Mouse (Mus musculus) forebrain, embryonic 14.5 days (tissue): Measurements from ENCODE around the gene 1700109H08Rik. TPM values are rescaled to one million over a fixed set of nuclear protein-coding genes. Genes with fewer than 3 reads are reported as not detected.

Source experiments
- ATAC-seq: fragments of 200-750 bp; cut with Nextera tagmentation; 2 replicates; pipeline ENCODE4 v1.8.0; 2017; ENCODE audit warnings: mild to moderate bottlenecking, moderate library complexity
- DNase-seq: peaks from one replicate; pipeline ENCODE4 v3.0.0-alpha.2; 2015; ENCODE audit warnings: low spot score
- H3K27ac ChIP-seq: fragments of 300-500 bp; sonication (generic); 2 replicates; pipeline ENCODE4 v1.5.1; 2014; ENCODE audit warnings: low read depth, mild to moderate bottlenecking, control low read depth, low read length, moderate library complexity
- H3K27me3 ChIP-seq: fragments of 300-500 bp; sonication (generic); replicated peaks from 2 replicates; pipeline ENCODE4 v1.6.1; 2014; ENCODE audit warnings: low read length, control low read depth, mixed read lengths; ENCODE audit not compliant: control insufficient read depth, insufficient read depth
- H3K36me3 ChIP-seq: fragments of 300-500 bp; sonication (generic); 2 replicates; pipeline ENCODE4 v1.6.1; 2014; ENCODE audit warnings: low read length, control low read depth; ENCODE audit not compliant: control insufficient read depth, insufficient read depth
- H3K4me1 ChIP-seq: fragments of 300-500 bp; sonication (generic); 2 replicates; pipeline ENCODE4 v1.6.1; 2014; ENCODE audit warnings: antibody characterized with exemption, low read length, control low read depth; ENCODE audit not compliant: control insufficient read depth, insufficient read depth
- H3K4me2 ChIP-seq: fragments of 300-500 bp; sonication (generic); 2 replicates; pipeline ENCODE4 v1.6.1; 2014; ENCODE audit warnings: mild to moderate bottlenecking, control low read depth, low read length
- H3K4me3 ChIP-seq: fragments of 300-500 bp; sonication (generic); 2 replicates; pipeline ENCODE4 v1.5.1; 2014; ENCODE audit warnings: low read depth, low read length, control low read depth
- H3K9ac ChIP-seq: fragments of 300-500 bp; sonication (generic); 2 replicates; pipeline ENCODE4 v1.6.1; 2014; ENCODE audit warnings: mild to moderate bottlenecking, low read length, control low read depth, moderate library complexity
- H3K9me3 ChIP-seq: fragments of 300-500 bp; sonication (generic); replicated peaks from 2 replicates; pipeline ENCODE4 v1.6.1; 2016; ENCODE audit warnings: low read length, control low read depth, mixed read lengths; ENCODE audit not compliant: control insufficient read depth
- WGBS: fragments of 180-500 bp; shearing (Covaris S2); extraction: QIAGEN DNeasy Blood & Tissue Kit; methylation state at CpG from one replicate; pipeline ENCODE4 v1.1.7; 2014; 5-methylcytosine and 5-hydroxymethylcytosine counted together
- polyA plus RNA-seq: library from polyadenylated mRNA; unstranded; fragments of >200 nt; fragmentation: Nextera tagmentation; extraction: Ambion mirVana; gene quantifications from 2 replicates; pipeline ENCODE4 v1.2.1, GENCODE M21; 2014

The 1700109H08Rik gene
- polyA plus RNA-seq, 1 experiment from 2014 or later, result 1.1 TPM

GRCm38 (mm10) chr5:3541871-3542270 is 29.5 kb upstream of the 1700109H08Rik start:
- ATAC-seq (no peak), DNase-seq (no peak)
- H3K9ac ChIP-seq, result no peak overlapping the region
- no peaks in the 10 kb centered on the region for H3K9me3 ChIP-seq
- no peaks in the 10 kb centered on the region for H3K27me3 ChIP-seq
- peaks cover 8% of the 10 kb centered on the region for H3K4me1 ChIP-seq
- no peak overlapping the region for H3K27ac ChIP-seq
- WGBS, result 82% methylated on average over 6 of the region's 6 CpGs
- H3K4me2 ChIP-seq, result no peak overlapping the region
- H3K4me3 ChIP-seq, result no peak overlapping the region
- no peaks in the 10 kb centered on the region; the same call in 1 of the 2 replicates for H3K36me3 ChIP-seq

- DNase-seq (peak; percentile 95), ATAC-seq (peak; percentile 98)
- Histone ChIP-seq H3K4me1 (peaks cover 8% of the 10 kb centered on the region), H3K27me3 (no peaks in the 10 kb centered on the region), H3K4me2 (peak within 1 kb of the TSS; percentile 51), H3K9ac (peak within 1 kb of the TSS; percentile 89), H3K4me3 (peak within 1 kb of the TSS; percentile 92), H3K9me3 (no peaks in the 10 kb centered on the region), H3K36me3 (peaks cover 2% of the 10 kb centered on the region), H3K27ac (peak within 1 kb of the TSS; percentile 90)
- WGBS, result under 1% methylated on average over 69 of the region's 80 CpGs
Measured at GRCm38 (mm10) chr5:3543629-3544479, 27.5 kb upstream of the 1700109H08Rik start, which contains the start of gene Fam133b. Gene Fam133b (plus strand): TSS chr5:3543833.

GRCm38 (mm10) chr5:3544480-3544769 is 26.9 kb upstream of the 1700109H08Rik start:
- Histone ChIP-seq H3K4me1 (peaks cover 8% of the 10 kb centered on the region), H3K27ac (no peak overlapping the region), H3K4me2 (peak overlapping the region; percentile 51), H3K9ac (peak overlapping the region; percentile 89), H3K27me3 (no peaks in the 10 kb centered on the region), H3K36me3 (peaks cover 2% of the 10 kb centered on the region), H3K4me3 (peak overlapping the region; percentile 92), H3K9me3 (no peaks in the 10 kb centered on the region)
- 10% methylated on average over 7 of the region's 7 CpGs for WGBS
- ATAC-seq (peak; percentile 24; the same call in 1 of the 2 replicates), DNase-seq (no peak)

- peaks cover 8% of the 10 kb centered on the region for H3K4me1 ChIP-seq
- no peak overlapping the region for H3K4me3 ChIP-seq
- no peaks in the 10 kb centered on the region for H3K27me3 ChIP-seq
- H3K27ac ChIP-seq, result no peak overlapping the region
- H3K36me3 ChIP-seq, result peaks cover 2% of the 10 kb centered on the region
- no peak overlapping the region for H3K4me2 ChIP-seq
- ATAC-seq (no peak), DNase-seq (no peak)
- H3K9me3 ChIP-seq, result no peaks in the 10 kb centered on the region
- H3K9ac ChIP-seq, result no peak overlapping the region
- WGBS, result 84% methylated on average over 1 of the region's 1 CpGs
Measured at GRCm38 (mm10) chr5:3546226-3546625, 25.1 kb upstream of the 1700109H08Rik start.

DNA sequence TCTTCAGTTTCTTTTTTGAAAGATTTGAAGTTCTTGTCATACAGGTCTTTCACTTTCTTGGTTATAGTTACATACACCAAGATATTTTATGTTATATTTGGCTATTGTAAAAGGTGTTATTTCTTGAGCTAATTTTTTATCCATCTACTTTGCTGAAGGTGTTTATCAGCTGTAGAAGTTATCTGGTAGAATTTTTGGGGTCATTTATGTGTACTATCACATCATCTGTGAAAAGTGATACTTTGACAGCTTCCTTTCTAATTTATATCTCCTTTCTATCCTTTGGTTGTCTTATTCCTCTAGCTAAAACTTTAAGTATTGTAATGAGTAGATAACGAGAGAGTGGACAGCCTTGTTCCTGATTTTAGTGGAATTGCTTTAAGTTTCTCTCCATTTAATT is 19.9 kb upstream of the 1700109H08Rik start:
- DNase-seq (no peak), ATAC-seq (no peak)
- no peak overlapping the region for H3K27ac ChIP-seq
- H3K9me3 ChIP-seq, result no peaks in the 10 kb centered on the region
- H3K9ac ChIP-seq, result no peak overlapping the region
- no peaks in the 10 kb centered on the region for H3K27me3 ChIP-seq
- H3K4me1 ChIP-seq, result no peaks in the 10 kb centered on the region
- H3K36me3 ChIP-seq, result peaks cover 20% of the 10 kb centered on the region
- no peak overlapping the region for H3K4me3 ChIP-seq
- H3K4me2 ChIP-seq, result no peak overlapping the region
- 88% methylated on average over 1 of the region's 1 CpGs for WGBS

- H3K4me1 ChIP-seq, result no peaks in the 10 kb centered on the region
- DNase-seq, result no peak
- H3K27me3 ChIP-seq, result no peaks in the 10 kb centered on the region
- no peak overlapping the region for H3K27ac ChIP-seq
- no peak overlapping the region for H3K9ac ChIP-seq
- H3K4me2 ChIP-seq, result no peak overlapping the region
- no peak for ATAC-seq
- H3K9me3 ChIP-seq, result no peaks in the 10 kb centered on the region
- no peak overlapping the region for H3K4me3 ChIP-seq
- 89% methylated on average over 2 of the region's 2 CpGs for WGBS
- peaks cover 37% of the 10 kb centered on the region for H3K36me3 ChIP-seq
Measured at GRCm38 (mm10) chr5:3554198-3554597, 17.2 kb upstream of the 1700109H08Rik start.

DNA sequence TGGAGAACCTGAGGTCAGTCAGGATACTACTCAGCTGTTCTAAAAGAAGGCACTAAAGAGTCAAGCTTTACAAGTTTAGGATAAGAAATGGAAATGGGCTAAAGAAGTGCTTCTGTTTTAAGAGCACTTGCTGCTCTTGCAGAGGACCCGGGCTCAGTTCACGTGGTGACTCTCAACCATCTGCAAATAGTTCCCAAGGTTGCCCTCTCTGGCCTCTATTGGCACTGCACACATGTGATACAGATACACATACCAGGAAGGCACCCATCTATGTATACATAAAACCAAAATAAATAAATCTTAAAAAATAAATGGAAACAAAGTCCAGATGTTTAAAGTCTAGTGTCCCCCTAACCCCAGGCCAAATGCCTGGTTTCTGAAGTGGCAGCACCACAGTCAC is 3.5 kb downstream of the 1700109H08Rik start:
- no peak for ATAC-seq
- DNase-seq, result no peak
- WGBS, result 94% methylated on average over 2 of the region's 2 CpGs
- H3K4me3 ChIP-seq, result no peak overlapping the region
- H3K36me3 ChIP-seq, result peaks cover 94% of the 10 kb centered on the region
- H3K9me3 ChIP-seq, result no peaks in the 10 kb centered on the region
- H3K4me2 ChIP-seq, result no peak overlapping the region
- no peaks in the 10 kb centered on the region for H3K4me1 ChIP-seq
- no peak overlapping the region for H3K9ac ChIP-seq
- H3K27me3 ChIP-seq, result no peaks in the 10 kb centered on the region
- H3K27ac ChIP-seq, result no peak overlapping the region

DNA sequence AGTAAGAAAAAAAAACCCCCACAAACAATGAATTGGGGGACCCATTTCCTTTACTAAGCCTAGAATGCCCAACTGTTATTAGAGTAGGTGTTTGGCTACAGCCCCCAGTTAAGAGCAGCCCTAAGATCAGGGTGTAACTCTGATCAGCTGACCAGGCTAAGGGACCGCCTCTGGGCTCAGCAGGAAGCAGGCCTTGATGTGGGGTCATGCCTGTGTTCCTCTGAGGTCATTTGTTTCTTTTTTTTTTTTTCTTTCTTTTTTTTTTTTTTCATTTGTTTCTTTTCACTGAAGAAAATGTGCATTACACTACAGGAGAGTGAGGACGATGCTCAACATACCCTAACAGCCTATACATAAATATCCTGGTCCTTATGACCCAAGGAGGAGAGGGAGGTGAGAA is 6.6 kb downstream of the 1700109H08Rik start:
- 97% methylated on average over 2 of the region's 2 CpGs for WGBS
- Histone ChIP-seq H3K36me3 (peaks cover 92% of the 10 kb centered on the region), H3K4me3 (no peak overlapping the region), H3K9ac (no peak overlapping the region), H3K27ac (no peak overlapping the region), H3K9me3 (no peaks in the 10 kb centered on the region), H3K4me2 (no peak overlapping the region), H3K4me1 (no peaks in the 10 kb centered on the region), H3K27me3 (no peaks in the 10 kb centered on the region)
- DNase-seq (no peak), ATAC-seq (no peak)

DNA sequence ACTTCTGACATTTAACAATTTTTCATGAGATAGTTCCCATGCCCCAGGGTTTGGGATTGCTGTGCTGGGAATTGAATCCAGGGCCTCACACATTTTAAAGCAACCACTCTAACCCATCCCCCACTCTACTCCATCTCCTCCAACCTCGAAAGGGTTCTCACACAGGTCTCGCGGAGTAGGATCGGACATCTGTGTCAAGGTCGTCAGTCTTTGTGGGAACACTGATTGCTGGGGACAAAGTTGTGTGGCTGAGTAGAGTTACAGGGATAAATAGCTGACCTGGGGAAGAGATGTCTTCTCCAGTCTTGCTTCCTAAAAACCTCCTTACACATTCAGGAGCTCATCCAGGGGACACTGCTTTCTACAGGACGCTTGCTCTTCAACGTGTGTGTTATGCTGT is 7.7 kb downstream of the 1700109H08Rik start:
- H3K9ac ChIP-seq, result no peak overlapping the region
- no peak overlapping the region for H3K4me3 ChIP-seq
- ATAC-seq, result no peak
- H3K27me3 ChIP-seq, result no peaks in the 10 kb centered on the region
- H3K27ac ChIP-seq, result no peak overlapping the region
- DNase-seq, result no peak
- no peaks in the 10 kb centered on the region for H3K9me3 ChIP-seq
- H3K36me3 ChIP-seq, result peaks cover 92% of the 10 kb centered on the region
- H3K4me1 ChIP-seq, result no peaks in the 10 kb centered on the region
- 96% methylated on average over 7 of the region's 7 CpGs for WGBS
- no peak overlapping the region for H3K4me2 ChIP-seq
